Mouse (Mus musculus) megakaryocyte-erythroid progenitor cell, adult 5 weeks (primary cell): ENCODE results near the gene Alcam. TPM values are rescaled to one million over a fixed set of nuclear protein-coding genes. Genes with fewer than 3 reads are reported as not detected.

Experiments
- polyA plus RNA-seq: library from polyadenylated mRNA; stranded (reverse); fragments of >175 nt; gene quantifications from 2 replicates; pipeline ENCODE4 v1.2.3, GENCODE M21; 2012

Gene Alcam
- polyA plus RNA-seq, result 7.7 and 8.6 TPM in 2 replicates

GRCm38 (mm10) chr16:52453971-52454514, at the start of gene Alcam:
Gene Alcam (minus strand): TSS chr16:52454074.

